Mouse (Mus musculus): ENCODE results near the gene BC005624.

- no peak for TF ChIP-seq POLR2A (IDR thresholded peaks at IDR 0.05; ENCODE audit: low read depth, low read length)
- no peak for TF ChIP-seq CTCF (conservative IDR thresholded peaks at IDR 0.05; ENCODE audit: insufficient read depth, insufficient read length, low read depth, low read length)
These were observed 19.3 kb downstream of the BC005624 start for GRCm38 (mm10) chr2:30962570-30963254.
